Mouse (Mus musculus) lung, postnatal 0 days (tissue): ENCODE measurements at regions not wholly inside any gene's neighbourhood (a gene's known extent, or its start where the extent isn't known, plus 50 kb on each side); places are given as distances from the start of the nearest gene placed in this dataset.

Experiments
- CTCF ChIP-seq: IDR thresholded peaks from 2 replicates; pipeline ENCODE4 v1.5.1; 2016; ENCODE audit warnings: antibody characterized with exemption, mild to moderate bottlenecking
- EP300 ChIP-seq: IDR thresholded peaks from 2 replicates; pipeline ENCODE4 v1.6.1; 2016; ENCODE audit warnings: antibody characterized with exemption, mild to moderate bottlenecking, control low read depth

DNA sequence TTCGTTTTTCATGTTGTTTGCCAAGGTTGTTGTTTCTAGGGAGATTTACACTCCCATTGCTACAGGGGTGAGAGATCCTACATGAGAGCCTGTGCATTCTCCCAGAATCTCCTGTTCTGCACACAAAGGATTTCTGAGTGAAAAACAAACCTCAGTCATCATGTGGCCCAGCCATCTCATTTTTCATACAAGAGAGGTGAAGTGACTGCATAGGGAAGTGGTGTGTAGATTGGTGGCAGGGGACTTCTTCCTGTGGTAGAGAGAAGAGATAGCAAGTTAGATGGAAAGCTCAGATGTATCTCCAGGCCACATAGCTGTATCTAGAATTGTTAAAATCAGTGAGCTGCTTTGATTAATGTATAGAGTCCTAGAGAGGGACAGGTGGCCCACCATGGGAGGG, 72.9 kb upstream of the Mkln1 start:
- TF ChIP-seq CTCF = no peak
- TF ChIP-seq EP300 = no peak
